Mouse (Mus musculus) heart, adult 11 months (tissue): ENCODE data around the gene Mid1.
"Not testable (repeated sequence)": the region's sequence is repeated elsewhere in the genome, so short reads cannot be mapped to it uniquely, and the experiment has no call there.

Experiments used
- DNase-seq: peaks from one replicate; pipeline ENCODE4 v3.0.0; 2022

Mid1 gene

GRCm38 (mm10) chrX:169973806-169974205 lies 288.8 kb downstream of the Mid1 start:
- DNase-seq, result peak; percentile 93

- DNase-seq, result peak; percentile 92
These were observed 289.5 kb downstream of the Mid1 start for GRCm38 (mm10) chrX:169974456-169974855.

GRCm38 (mm10) chrX:169974974-169975373 lies 290.0 kb downstream of the Mid1 start:
- DNase-seq, result peak; percentile 96

GRCm38 (mm10) chrX:169975681-169976131 lies 290.7 kb downstream of the Mid1 start:
- peak; percentile 97 for DNase-seq

- DNase-seq, result peak; percentile 91
These were observed 291.3 kb downstream of the Mid1 start for GRCm38 (mm10) chrX:169976340-169976739.

GRCm38 (mm10) chrX:169977856-169978435 lies 292.9 kb downstream of the Mid1 start:
- DNase-seq, result not testable (repeated sequence)

GRCm38 (mm10) chrX:169978436-169979381 lies 293.7 kb downstream of the Mid1 start:
- peak; percentile 98 for DNase-seq

- peak; percentile 96 for DNase-seq
These were observed 294.6 kb downstream of the Mid1 start for GRCm38 (mm10) chrX:169979461-169980202.

- peak; percentile 96 for DNase-seq
These were observed 295.2 kb downstream of the Mid1 start for GRCm38 (mm10) chrX:169980203-169980556.

GRCm38 (mm10) chrX:169980809-169981289 lies 295.9 kb downstream of the Mid1 start:
- DNase-seq, result peak; percentile 98

GRCm38 (mm10) chrX:169981761-169982181 lies 296.8 kb downstream of the Mid1 start:
- peak; percentile 98 for DNase-seq

- DNase-seq, result peak; percentile 95
These were observed 297.8 kb downstream of the Mid1 start for GRCm38 (mm10) chrX:169982606-169983400.

GRCm38 (mm10) chrX:169983401-169984165 lies 298.6 kb downstream of the Mid1 start:
- peak; percentile 97 for DNase-seq

- DNase-seq, result peak; percentile 92
These were observed 299.3 kb downstream of the Mid1 start for GRCm38 (mm10) chrX:169984331-169984730.

- peak; percentile 97 for DNase-seq
These were observed 299.9 kb downstream of the Mid1 start for GRCm38 (mm10) chrX:169984853-169985252.

GRCm38 (mm10) chrX:169985796-169986195 lies 300.8 kb downstream of the Mid1 start:
- peak; percentile 98 for DNase-seq

GRCm38 (mm10) chrX:169986519-169987367 lies 301.7 kb downstream of the Mid1 start:
- DNase-seq, result peak; percentile 99

- peak; percentile 98 for DNase-seq
These were observed 302.4 kb downstream of the Mid1 start for GRCm38 (mm10) chrX:169987368-169987837.

- peak; percentile 98 for DNase-seq
These were observed 303.7 kb downstream of the Mid1 start for GRCm38 (mm10) chrX:169988571-169989218.

GRCm38 (mm10) chrX:169989219-169989595 lies 304.2 kb downstream of the Mid1 start:
- DNase-seq, result not testable (repeated sequence)
